Mouse (Mus musculus) liver, embryonic 12.5 days (tissue): ENCODE data around the gene Tex14. TPM values are rescaled to one million over a fixed set of nuclear protein-coding genes. Genes with fewer than 3 reads are reported as not detected.
"Not testable (repeated sequence)": the region's sequence is repeated elsewhere in the genome, so short reads cannot be mapped to it uniquely, and the experiment has no call there.

Experiments used
- ATAC-seq: fragments of 200-750 bp; cut with Nextera tagmentation; 2 replicates; pipeline ENCODE4 v1.8.0; 2017; ENCODE audit warnings: moderate number of reproducible peaks, mild to moderate bottlenecking, moderate library complexity
- H3K27ac ChIP-seq: fragments of 300-500 bp; sonication (generic); 2 replicates; pipeline ENCODE4 v1.5.1; 2016; ENCODE audit warnings: mild to moderate bottlenecking
- H3K27me3 ChIP-seq: fragments of 300-500 bp; sonication (generic); replicated peaks from 2 replicates; pipeline ENCODE4 v1.6.1; 2016; ENCODE audit warnings: mild to moderate bottlenecking, moderate library complexity
- H3K36me3 ChIP-seq: fragments of 300-500 bp; sonication (generic); 2 replicates; pipeline ENCODE4 v1.6.1; 2016; ENCODE audit warnings: mild to moderate bottlenecking, moderate library complexity
- H3K4me1 ChIP-seq: fragments of 300-500 bp; sonication (generic); 2 replicates; pipeline ENCODE4 v1.6.1; 2016
- H3K4me2 ChIP-seq: fragments of 300-500 bp; sonication (generic); 2 replicates; pipeline ENCODE4 v1.6.1; 2016; ENCODE audit warnings: mild to moderate bottlenecking, moderate library complexity
- H3K4me3 ChIP-seq: fragments of 300-500 bp; sonication (generic); 2 replicates; pipeline ENCODE4 v1.5.1; 2016; ENCODE audit warnings: mild to moderate bottlenecking, moderate library complexity
- H3K9ac ChIP-seq: fragments of 300-500 bp; sonication (generic); 2 replicates; pipeline ENCODE4 v1.6.1; 2016; ENCODE audit warnings: mild to moderate bottlenecking, moderate library complexity
- H3K9me3 ChIP-seq: fragments of 300-500 bp; sonication (generic); replicated peaks from 2 replicates; pipeline ENCODE4 v1.6.1; 2016; ENCODE audit warnings: mild to moderate bottlenecking, moderate library complexity
- WGBS: fragments of 180-500 bp; shearing (Covaris S2); methylation state at CpG from one replicate; pipeline ENCODE4 v1.1.7; 2016; ENCODE audit not compliant: insufficient replicate concordance; 5-methylcytosine and 5-hydroxymethylcytosine counted together
- polyA plus RNA-seq: library from polyadenylated mRNA; unstranded; fragments of >200 nt; fragmentation: Nextera tagmentation; extraction: Ambion mirVana; gene quantifications from 2 replicates; pipeline ENCODE4 v1.2.1, GENCODE M21; 2016

Gene Tex14
- polyA plus RNA-seq, 1 experiment from 2014 or later: not detected

- 19% methylated on average over 13 of the region's 13 CpGs for WGBS
- H3K4me1 ChIP-seq: peaks cover 29% of the 10 kb centered on the region
- no peaks in the 10 kb centered on the region for H3K36me3 ChIP-seq
- no peaks in the 10 kb centered on the region for H3K9me3 ChIP-seq
- ATAC-seq: no peak
- H3K9ac ChIP-seq: peak overlapping the region; percentile 37
- no peaks in the 10 kb centered on the region for H3K27me3 ChIP-seq
- H3K27ac ChIP-seq: no peak overlapping the region
- no peak overlapping the region for H3K4me3 ChIP-seq
- peak overlapping the region; percentile 22 for H3K4me2 ChIP-seq
Observed at GRCm38 (mm10) chr11:87453216-87454034, 48.6 kb downstream of the Tex14 start.

- no peak overlapping the region for H3K27ac ChIP-seq
- 70% methylated on average over 2 of the region's 2 CpGs for WGBS
- H3K27me3 ChIP-seq: no peaks in the 10 kb centered on the region
- no peak overlapping the region for H3K4me3 ChIP-seq
- no peak for ATAC-seq
- no peak overlapping the region for H3K9ac ChIP-seq
- H3K4me2 ChIP-seq: 0 out of 2 replicates have a peak overlapping the region, but pooled peaks have one; percentile 22
- no peaks in the 10 kb centered on the region for H3K36me3 ChIP-seq
- H3K4me1 ChIP-seq: peaks cover 27% of the 10 kb centered on the region
- H3K9me3 ChIP-seq: no peaks in the 10 kb centered on the region
Observed at GRCm38 (mm10) chr11:87454035-87454690, 49.3 kb downstream of the Tex14 start.

GRCm38 (mm10) chr11:87455573-87455972 is 50.7 kb downstream of the Tex14 start:
- H3K27ac ChIP-seq: no peak overlapping the region
- no peaks in the 10 kb centered on the region for H3K36me3 ChIP-seq
- H3K4me1 ChIP-seq: peaks cover 18% of the 10 kb centered on the region
- 82% methylated on average over 5 of the region's 5 CpGs for WGBS
- H3K4me3 ChIP-seq: no peak overlapping the region
- no peak overlapping the region for H3K4me2 ChIP-seq
- H3K9me3 ChIP-seq: no peaks in the 10 kb centered on the region
- ATAC-seq: no peak
- H3K27me3 ChIP-seq: no peaks in the 10 kb centered on the region
- H3K9ac ChIP-seq: no peak overlapping the region

- Histone ChIP-seq H3K36me3 (no peaks in the 10 kb centered on the region), H3K9ac (no peak overlapping the region), H3K4me2 (no peak overlapping the region), H3K4me1 (peaks cover 18% of the 10 kb centered on the region), H3K4me3 (no peak overlapping the region), H3K9me3 (no peaks in the 10 kb centered on the region), H3K27me3 (0 out of 2 replicates have a peak, but pooled peaks cover 2% of the 10 kb centered on the region), H3K27ac (no peak overlapping the region)
- no peak for ATAC-seq
- WGBS: 79% methylated on average over 4 of the region's 4 CpGs
Observed at GRCm38 (mm10) chr11:87455984-87456383, 51.1 kb downstream of the Tex14 start.

GRCm38 (mm10) chr11:87460566-87460965 is 55.7 kb downstream of the Tex14 start:
- no peak overlapping the region for H3K9ac ChIP-seq
- H3K9me3 ChIP-seq: no peaks in the 10 kb centered on the region

GRCm38 (mm10) chr11:87461780-87462460 is 57.1 kb downstream of the Tex14 start:
- Histone ChIP-seq H3K9ac (peak overlapping the region; percentile 57; the same call in 1 of the 2 replicates), H3K4me2 (peak overlapping the region; percentile 66)

More at GRCm38 (mm10) chr11:87460566-87460965, 55.7 kb downstream of the Tex14 start:
- no peak for ATAC-seq
- Histone ChIP-seq H3K27me3 (0 out of 2 replicates have a peak, but pooled peaks cover 3% of the 10 kb centered on the region), H3K27ac (no peak overlapping the region), H3K4me1 (peaks cover 20% of the 10 kb centered on the region), H3K4me3 (no peak overlapping the region), H3K36me3 (no peaks in the 10 kb centered on the region), H3K4me2 (no peak overlapping the region)
- 80% methylated on average over 6 of the region's 6 CpGs for WGBS

GRCm38 (mm10) chr11:87462461-87463242 is 57.8 kb downstream of the Tex14 start:
- Histone ChIP-seq H3K27me3 (0 out of 2 replicates have a peak, but pooled peaks cover 4% of the 10 kb centered on the region), H3K4me3 (no peak overlapping the region), H3K4me2 (no peak overlapping the region), H3K27ac (peak overlapping the region; percentile 85), H3K36me3 (no peaks in the 10 kb centered on the region), H3K9ac (peak overlapping the region; percentile 17; the same call in 1 of the 2 replicates), H3K4me1 (peaks cover 33% of the 10 kb centered on the region), H3K9me3 (no peaks in the 10 kb centered on the region)
- peak; percentile 85 for ATAC-seq
- 5% methylated on average over 9 of the region's 9 CpGs for WGBS

More at GRCm38 (mm10) chr11:87461780-87462460, 57.1 kb downstream of the Tex14 start:
- ATAC-seq: peak; percentile 94
- H3K4me3 ChIP-seq: peak overlapping the region; percentile 41
- WGBS: under 1% methylated on average over 22 of the region's 58 CpGs
- peaks cover 29% of the 10 kb centered on the region for H3K4me1 ChIP-seq
- H3K27me3 ChIP-seq, H3K9me3 ChIP-seq, H3K36me3 ChIP-seq: not testable (repeated sequence)
- H3K27ac ChIP-seq: peak overlapping the region; percentile 70

- H3K27ac ChIP-seq: peak overlapping the region; percentile 85
Observed at GRCm38 (mm10) chr11:87463243-87463540, 58.3 kb downstream of the Tex14 start.

GRCm38 (mm10) chr11:87463792-87464430 is 59.0 kb downstream of the Tex14 start:
- peaks cover 45% of the 10 kb centered on the region for H3K4me1 ChIP-seq
- not testable (repeated sequence) for H3K27me3 ChIP-seq, H3K36me3 ChIP-seq, H3K4me3 ChIP-seq, H3K9ac ChIP-seq, H3K4me2 ChIP-seq, H3K27ac ChIP-seq, H3K9me3 ChIP-seq, ATAC-seq
- 71% methylated on average over 4 of the region's 4 CpGs for WGBS

More at GRCm38 (mm10) chr11:87463243-87463540, 58.3 kb downstream of the Tex14 start:
- Histone ChIP-seq H3K36me3 (no peaks in the 10 kb centered on the region), H3K27me3 (0 out of 2 replicates have a peak, but pooled peaks cover 7% of the 10 kb centered on the region), H3K4me1 (peaks cover 38% of the 10 kb centered on the region), H3K9me3 (no peaks in the 10 kb centered on the region), H3K4me3 (no peak overlapping the region), H3K4me2 (no peak overlapping the region), H3K9ac (peak overlapping the region; percentile 17; the same call in 1 of the 2 replicates)
- WGBS: 56% methylated on average over 5 of the region's 5 CpGs
- no peak for ATAC-seq

GRCm38 (mm10) chr11:87465990-87466593 is 61.2 kb downstream of the Tex14 start:
- H3K4me1 ChIP-seq: peaks cover 52% of the 10 kb centered on the region
- H3K9me3 ChIP-seq: no peaks in the 10 kb centered on the region
- no peak overlapping the region; the same call in 1 of the 2 replicates for H3K9ac ChIP-seq
- no peak overlapping the region for H3K4me3 ChIP-seq
- peak overlapping the region; percentile 29 for H3K4me2 ChIP-seq
- WGBS: 43% methylated on average over 6 of the region's 6 CpGs
- H3K27ac ChIP-seq: peak overlapping the region; percentile 38; the same call in 1 of the 2 replicates
- no peaks in the 10 kb centered on the region for H3K36me3 ChIP-seq
- 0 out of 2 replicates have a peak, but pooled peaks cover 4% of the 10 kb centered on the region for H3K27me3 ChIP-seq
- no peak for ATAC-seq
